Mouse (Mus musculus) spleen, embryonic (tissue): ENCODE results near the gene Eif5b.
"Not testable (repeated sequence)": the region's sequence is repeated elsewhere in the genome, so short reads cannot be mapped to it uniquely, and the experiment has no call there.

ENCODE experiments used
- CTCF ChIA-PET: fragments of 350-600 bp; sonication (Branson Sonifier 250); formaldehyde crosslinking; loops from one replicate; lab custom pipeline; 2022; lab: Charles Lee

Eif5b gene

DNA sequence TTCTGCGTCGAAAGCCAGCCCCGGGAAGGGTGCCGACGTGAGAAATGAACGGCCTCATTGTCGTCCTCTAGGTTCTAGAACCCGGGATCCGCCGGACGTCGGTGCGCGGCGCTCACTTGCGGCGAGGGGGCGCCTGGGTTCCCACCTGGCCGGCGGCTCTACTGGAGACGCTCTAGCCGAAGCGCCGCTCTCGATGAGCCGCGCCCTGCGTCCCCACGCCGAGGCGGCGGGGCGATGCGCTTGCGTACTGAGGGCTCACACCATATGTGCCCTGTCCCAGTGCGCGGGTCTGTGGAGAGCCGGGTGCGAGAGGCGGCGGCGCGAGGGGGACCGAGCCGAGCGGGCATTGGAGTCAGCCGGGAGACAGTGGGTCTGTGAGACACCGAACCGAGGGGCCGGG lies at the start of gene Eif5b, which contains the start of gene Txndc9:
Gene Eif5b (plus strand): TSS at position 144 of the 400 bp plus-strand sequence.
Gene Txndc9 (minus strand): TSS at position 27 of the 400 bp plus-strand sequence.
- CTCF ChIA-PET, result no interaction called here

DNA sequence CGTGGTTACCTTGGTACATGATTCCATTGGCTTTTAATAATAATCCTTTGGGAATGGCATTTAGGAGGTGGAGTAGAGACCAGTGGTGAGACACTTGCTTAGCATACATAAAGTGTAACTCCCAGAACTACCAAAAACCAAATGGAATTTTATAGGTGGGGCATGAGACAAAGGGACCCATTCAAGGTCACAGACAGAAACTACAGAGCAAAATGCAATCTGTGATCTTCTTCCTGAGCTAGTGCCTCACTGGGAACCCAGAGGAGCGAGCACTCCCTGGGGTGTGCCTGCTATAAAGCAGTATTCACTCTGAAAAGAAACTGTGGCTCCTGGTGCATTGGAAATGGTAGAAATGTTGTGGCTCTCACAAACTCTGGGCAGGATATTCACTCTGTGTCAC lies 48.9 kb upstream of the Eif5b start:
- CTCF ChIA-PET, result no interaction called here

DNA sequence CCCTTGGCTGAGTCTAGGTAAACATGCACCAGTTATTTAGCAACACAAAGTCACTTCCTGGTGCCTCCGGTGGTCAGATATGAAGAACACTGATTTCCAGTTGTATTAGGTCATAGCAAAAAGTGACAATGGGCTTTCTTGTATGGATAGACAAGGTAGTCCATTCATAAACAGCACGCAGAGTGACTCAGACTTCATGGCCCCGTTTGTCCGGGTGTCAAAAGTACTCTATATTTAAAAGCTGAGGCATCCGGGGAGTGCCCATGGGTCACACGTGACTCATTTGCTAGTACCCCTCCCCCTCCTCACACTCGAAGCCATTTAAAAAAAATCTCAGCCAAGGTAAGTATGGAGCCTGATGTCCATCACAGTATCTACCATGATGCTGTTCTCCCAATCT lies 43.0 kb upstream of the Eif5b start:
- CTCF ChIA-PET, result no interaction called here

DNA sequence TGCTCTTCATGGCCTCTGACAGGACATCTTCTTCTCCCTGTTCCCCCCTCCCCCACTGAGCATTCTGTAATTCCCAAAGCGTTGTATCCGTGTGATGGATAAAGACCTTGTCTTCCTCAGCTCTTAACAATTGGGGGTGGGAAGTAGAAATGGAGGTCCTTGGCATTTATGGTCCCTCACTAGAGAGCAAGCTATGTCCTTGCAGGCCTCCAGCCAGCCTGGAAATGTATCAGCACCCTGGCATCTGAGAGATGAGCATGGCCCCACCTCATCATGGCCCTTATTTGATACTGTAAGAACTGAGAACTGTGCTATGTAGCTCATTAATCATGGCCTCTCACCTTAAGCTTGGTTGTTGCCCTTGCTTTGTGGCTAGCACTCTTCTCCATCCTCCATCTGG lies 42.6 kb upstream of the Eif5b start:
- CTCF ChIA-PET, result no interaction called here

DNA sequence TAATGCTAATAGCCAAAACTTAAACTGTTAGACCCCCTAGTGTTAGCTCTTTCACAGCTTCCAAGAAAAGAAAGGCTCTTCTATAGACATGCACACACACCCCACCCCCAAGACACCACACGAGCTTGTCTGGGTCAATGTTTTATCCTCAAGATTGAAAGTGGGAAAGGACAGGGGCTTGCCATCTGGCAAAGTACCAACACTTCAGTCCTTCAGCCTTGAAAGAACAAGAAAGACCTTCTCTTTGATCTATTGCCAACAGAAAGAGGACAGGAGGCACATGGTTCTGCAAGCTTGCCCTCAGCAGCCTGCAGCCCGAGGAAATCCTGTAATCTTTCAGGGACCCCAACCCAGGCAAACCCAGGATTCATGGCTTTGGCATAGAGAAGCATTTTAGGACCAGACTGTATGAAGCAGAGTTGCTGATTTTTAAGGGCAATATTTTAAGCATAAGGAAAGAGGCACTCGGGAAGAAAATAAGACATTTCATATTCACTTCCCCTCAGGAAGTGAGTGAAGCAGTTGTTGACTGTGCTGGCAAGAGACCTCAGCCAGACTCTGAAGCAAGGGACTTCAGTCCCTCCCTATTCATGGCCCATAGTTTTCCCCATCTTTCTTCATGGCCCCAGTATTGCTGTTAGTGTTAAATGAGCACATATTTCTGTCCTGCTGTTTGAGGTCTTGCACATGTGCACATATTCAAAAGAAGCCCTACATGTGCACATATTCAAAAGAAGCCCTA lies 40.9 kb upstream of the Eif5b start:
- CTCF ChIA-PET, result no interaction called here

DNA sequence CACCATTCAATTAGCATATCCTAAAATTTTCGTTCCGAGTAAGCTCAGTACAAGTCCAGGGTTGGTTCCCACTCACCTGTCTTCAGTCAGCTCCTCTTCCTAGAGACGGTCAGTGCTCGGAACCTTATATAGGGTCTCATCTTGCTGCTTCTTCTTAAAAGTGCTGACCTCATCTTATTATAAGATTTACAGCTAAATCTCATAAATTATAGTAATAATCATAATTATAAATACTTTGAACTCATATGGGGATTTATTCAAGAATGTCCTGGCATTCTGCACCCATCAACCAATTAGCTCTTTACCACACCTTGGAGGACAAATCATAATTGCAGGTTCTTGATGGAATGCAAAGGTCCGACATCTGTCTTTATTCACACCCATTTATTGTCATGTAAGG lies 40.2 kb upstream of the Eif5b start, which contains the start of gene Lyg1:
Gene Lyg1 (minus strand): TSS at position 101 of the 400 bp plus-strand sequence.
- CTCF ChIA-PET, result no interaction called here

DNA sequence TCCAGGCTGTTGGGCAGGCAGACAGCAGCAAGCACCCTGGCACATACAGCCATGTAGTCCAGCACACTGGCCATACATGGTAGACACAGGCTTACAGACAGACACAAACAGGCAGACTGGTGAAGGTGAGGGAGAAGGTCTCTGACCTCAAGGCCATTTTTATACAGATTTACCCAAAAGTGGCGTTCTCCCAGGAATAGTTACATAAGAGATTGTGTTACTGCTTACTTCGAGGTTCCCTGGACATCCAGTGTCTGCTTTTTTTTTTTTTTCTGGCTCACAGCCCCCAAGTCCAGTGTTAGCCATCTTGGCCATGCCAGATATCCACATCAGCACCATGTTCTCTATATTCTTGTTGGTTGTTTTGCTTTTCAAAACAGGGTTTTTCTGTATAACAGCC lies 39.3 kb upstream of the Eif5b start:
- CTCF ChIA-PET, result no interaction called here

DNA sequence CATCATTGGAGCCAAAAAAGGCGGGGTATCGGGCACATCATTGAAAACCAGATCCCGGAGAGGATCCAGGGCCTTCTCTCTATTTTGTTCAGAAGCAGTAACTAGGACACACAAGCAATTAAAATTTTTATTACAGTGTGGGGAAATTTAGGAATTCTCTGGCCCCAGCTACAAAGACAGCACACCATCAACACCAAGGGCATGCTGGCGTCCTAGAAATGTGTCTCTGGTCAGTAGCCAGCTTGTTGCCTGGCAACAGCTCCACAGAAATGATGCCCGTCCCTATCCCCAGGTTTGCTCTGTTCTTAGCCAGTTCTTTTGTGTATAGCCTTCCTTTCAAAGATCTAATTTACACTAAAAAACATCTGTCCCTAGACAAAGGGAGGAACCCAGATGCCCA lies 38.3 kb upstream of the Eif5b start:
- CTCF ChIA-PET, result no interaction called here

DNA sequence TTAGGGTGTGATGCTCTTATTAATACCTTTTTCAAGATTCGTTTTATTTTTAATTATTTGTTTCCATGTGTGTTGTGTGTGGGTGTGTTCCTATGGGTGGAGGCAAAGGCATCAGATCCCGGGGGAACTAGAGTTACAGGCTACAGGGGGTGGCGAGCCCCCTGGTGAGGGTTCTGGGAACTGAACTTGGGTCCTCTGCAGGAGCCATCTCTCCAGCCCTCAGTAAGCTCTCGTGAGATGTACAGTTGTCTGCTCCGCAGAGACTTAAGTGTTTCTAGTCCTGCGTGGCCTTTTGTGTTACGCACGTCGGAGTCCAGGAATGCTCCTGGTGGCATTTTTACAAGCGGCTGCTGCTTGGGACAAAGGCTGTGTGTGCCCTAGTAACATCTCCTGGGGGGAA lies 32.2 kb upstream of the Eif5b start:
- CTCF ChIA-PET, result no interaction called here

GRCm38 (mm10) chr1:37968746-37969145 lies 29.1 kb upstream of the Eif5b start:
- CTCF ChIA-PET, result no interaction called here

GRCm38 (mm10) chr1:37971520-37971919 lies 26.3 kb upstream of the Eif5b start:
- CTCF ChIA-PET, result no interaction called here

DNA sequence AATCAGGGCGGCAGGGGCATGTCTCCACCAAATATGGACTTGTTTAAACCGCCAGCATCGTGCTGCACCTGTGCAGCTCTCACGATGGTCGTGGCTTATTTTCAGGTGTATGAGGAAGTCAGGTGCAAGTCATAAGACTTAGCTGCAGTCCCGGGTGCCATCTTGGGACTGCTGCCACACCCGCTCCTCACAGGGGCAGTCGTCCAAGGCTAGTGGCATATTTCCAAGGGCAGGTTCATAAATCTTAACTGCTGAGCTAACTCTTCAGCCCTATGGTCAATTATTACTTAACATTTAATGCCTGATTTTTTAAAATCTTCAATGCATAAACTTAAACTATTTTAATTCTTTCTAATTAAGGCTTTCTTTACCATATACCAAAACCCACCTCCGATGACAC lies 21.1 kb upstream of the Eif5b start:
- CTCF ChIA-PET, result not testable (repeated sequence)

GRCm38 (mm10) chr1:37977303-37977702 lies 20.5 kb upstream of the Eif5b start:
- CTCF ChIA-PET, result no interaction called here

DNA sequence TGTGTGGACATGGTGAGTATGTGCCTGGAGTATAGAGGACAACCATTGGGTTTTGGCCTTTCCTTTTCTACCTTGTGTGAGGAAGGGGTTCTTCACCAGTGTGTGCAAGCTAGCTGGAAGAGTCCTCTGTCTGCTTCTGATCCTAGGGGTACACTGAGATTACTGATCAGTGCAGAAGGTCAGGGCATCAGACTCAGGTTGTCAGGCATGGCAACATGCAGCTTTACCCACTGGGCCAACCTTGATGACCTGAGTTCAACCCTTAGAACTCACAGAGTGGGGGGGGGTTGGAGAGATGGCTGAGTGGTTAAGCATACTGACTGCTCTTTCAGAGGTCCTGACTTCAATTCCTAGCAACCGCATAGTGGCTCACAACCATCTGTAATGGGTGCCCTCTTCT lies 13.5 kb upstream of the Eif5b start:
- CTCF ChIA-PET, result no interaction called here

- CTCF ChIA-PET, result interaction anchor here (0.5 kb wide), 1 partner anchor 86 kb away, joined by 3 read pairs; no protein-coding TSS in a partner anchor
Observed at GRCm38 (mm10) chr1:37985764-37986323, 12.0 kb upstream of the Eif5b start.

DNA sequence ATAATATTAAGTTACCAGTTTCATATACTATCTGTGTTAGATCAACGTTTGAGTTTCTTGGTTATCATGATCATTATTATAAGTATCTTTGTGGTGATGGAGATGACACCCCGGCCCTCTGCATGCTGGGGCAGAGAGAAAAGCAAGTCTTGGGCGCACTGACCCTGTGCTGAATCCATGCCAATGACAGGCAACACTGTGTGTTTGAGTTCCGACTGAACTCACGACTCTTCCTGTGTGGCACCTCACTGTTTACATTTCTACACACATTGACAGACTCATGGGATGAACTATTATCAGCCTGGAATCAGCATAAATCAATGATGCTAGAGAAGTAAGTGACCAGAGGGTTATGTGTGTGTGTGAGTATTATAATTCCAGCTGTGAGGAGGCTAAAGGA lies 10.0 kb upstream of the Eif5b start:
- CTCF ChIA-PET, result no interaction called here

DNA sequence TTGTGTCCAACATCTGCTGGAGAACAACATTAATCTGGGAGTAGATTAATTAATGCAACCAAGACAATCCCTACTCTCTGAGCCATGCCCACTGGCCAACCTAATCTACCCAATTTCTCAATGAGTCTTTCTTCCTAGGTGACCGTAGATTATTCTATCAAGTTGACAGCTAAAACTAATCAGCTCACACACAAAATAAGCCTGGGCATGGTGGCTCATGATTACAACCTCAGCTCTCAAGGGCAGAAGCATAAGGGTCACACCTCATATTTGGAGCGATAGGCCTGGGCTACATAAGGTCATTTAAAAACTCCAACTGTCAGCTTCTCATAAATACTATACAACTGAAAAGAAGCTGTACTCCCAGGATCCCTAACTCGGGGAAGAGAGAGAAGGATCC lies 1.6 kb upstream of the Eif5b start:
- CTCF ChIA-PET, result interaction anchor here (0.6 kb wide), 1 partner anchor 332 kb away, joined by 3 read pairs; no protein-coding TSS in a partner anchor

GRCm38 (mm10) chr1:37996877-37997484 lies 829 bp upstream of the Eif5b start:
- CTCF ChIA-PET, result no interaction called here

DNA sequence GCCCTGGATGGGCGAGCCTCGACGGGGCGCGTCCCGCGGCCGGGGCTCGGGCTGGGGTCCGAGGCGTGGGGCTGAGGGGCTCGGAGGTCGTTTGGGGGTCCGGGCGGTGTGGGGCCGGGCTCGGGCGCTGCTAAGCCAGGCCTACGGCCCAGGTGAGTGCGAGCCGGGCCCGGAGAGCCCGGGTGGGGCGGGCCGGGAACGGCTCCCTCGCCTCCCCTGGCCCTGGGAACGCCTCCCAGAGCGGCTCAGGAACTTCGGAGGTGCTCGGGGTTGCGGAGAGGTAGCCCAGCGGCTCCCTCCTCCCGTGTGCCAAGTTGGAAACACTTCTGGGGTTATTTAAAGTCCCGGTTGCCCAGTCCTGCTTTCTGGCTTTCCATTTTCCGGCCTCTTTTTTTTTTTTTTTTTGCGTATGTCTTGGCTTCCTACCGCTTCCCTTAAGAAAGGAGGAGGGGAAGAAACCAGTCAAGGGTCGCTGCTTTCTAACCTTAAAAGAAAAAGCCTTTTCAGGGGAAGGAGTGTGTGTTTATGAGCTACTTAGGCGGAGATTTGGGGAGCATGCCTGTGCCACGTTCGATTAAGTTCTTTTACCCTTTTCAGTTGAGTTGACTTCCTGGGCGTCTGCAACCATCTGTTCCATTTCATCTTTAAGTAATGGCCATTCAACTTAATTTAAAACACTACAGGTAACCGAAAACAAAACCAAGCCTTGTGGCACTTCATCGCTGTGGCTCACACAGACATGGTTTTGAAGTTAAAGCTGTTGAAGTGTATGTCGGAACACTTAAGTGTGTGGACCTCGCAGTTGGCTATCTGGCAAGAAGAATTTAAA lies 775 bp downstream of the Eif5b start:
- CTCF ChIA-PET, result interaction anchor here (0.7 kb wide), 2 partner anchors 81 to 1246 kb away, joined by 9 to 10 read pairs; no protein-coding TSS in a partner anchor

DNA sequence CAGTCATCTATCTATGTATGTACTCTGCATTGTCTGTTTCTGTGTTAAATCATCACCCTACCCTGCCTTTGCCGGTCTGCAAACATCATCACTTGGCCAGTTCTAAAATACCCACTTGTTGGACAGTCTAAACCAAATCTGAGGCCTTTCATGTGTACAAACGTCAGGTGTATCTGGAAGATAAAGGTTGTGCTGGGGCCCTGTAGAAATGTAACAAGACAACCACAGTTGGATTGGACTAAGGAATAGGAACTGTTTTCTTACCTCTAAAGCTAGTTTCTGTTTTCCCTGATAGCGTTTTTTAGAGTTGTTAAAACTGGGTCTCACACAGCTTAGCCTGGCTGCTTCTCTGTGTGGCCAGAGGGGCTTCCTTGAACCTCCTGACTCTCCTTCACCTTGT lies 1.7 kb downstream of the Eif5b start:
- CTCF ChIA-PET, result interaction anchor here (0.7 kb wide), 1 partner anchor 82 kb away, joined by 4 read pairs; no protein-coding TSS in a partner anchor

GRCm38 (mm10) chr1:38000844-38001243 lies 3.0 kb downstream of the Eif5b start:
- CTCF ChIA-PET, result no interaction called here

GRCm38 (mm10) chr1:38001956-38002355 lies 4.1 kb downstream of the Eif5b start:
- CTCF ChIA-PET, result no interaction called here
